Comparison of ENCODE assay signal across 8 mouse cellular contexts in the genomic region with DNA sequence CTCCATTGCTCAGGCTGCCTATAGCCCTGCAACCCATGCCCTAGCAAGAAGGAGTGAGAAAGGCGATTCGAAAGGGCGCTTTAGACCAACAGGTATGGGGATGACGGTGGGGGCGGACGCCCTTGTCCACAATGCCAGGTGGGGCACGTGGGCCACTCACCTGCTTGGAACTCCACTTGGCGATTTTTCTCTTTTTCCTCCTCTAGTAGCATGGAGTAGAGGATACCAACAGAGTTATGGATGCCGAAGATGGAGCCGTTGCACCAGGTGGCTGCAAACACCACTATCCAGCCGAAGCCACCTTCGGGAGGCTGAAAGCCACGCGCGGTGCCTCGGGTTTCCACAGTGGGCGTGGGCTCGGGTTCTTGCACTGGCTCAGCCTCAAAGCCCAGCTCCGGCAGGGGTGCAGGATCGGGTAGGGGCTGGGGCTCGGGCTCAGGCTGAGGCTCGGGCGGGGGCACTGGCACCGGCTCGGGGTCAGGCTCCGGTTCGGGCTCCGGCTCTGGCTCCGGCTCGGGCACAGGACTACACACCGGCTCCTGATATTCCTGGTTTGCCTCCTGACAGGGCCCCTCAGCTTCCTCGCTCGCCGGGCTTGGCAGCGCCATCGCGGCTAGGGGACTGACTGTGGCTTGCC. TPM values are rescaled to one million over a fixed set of nuclear protein-coding genes. Genes with fewer than 3 reads are reported as not detected.
A peak's percentile ranks its signal among the peaks of the same experiment; 100 is the strongest.
DNase-seq lines count a peak whose midpoint lies in the region; ATAC-seq and TF ChIP-seq lines count a peak whose summit lies in the region.

No protein-coding gene starts in this region.

- TF ChIP-seq POLR2A in kidney, adult 2 months (IDR thresholded peaks at IDR 0.05; ENCODE audit: low read depth, low read length), result no peak

- no peaks in the 10 kb centered on the region for H3K27me3 ChIP-seq in kidney, adult 2 months (replicated peaks; ENCODE audit: control insufficient read depth, insufficient read depth, low read length)
- peaks cover 84% of the 10 kb centered on the region for H3K27me3 ChIP-seq in forebrain, embryonic 12.5 days
- H3K27me3 ChIP-seq in midbrain, embryonic 15.5 days (replicated peaks), result peaks cover 52% of the 10 kb centered on the region

- H3K9ac ChIP-seq in forebrain, embryonic 12.5 days, result peak overlapping the region; percentile 55
- peak overlapping the region; percentile 55 for H3K9ac ChIP-seq in midbrain, embryonic 15.5 days

- no peaks in the 10 kb centered on the region for H3K36me3 ChIP-seq in kidney, adult 2 months (ENCODE audit: control insufficient read depth, insufficient read depth, low read length)
- no peaks in the 10 kb centered on the region for H3K36me3 ChIP-seq in forebrain, embryonic 12.5 days (replicated peaks)
- H3K36me3 ChIP-seq in midbrain, embryonic 15.5 days (replicated peaks), result no peaks in the 10 kb centered on the region

- peaks cover 3% of the 10 kb centered on the region; the same call in 1 of the 2 replicates for H3K4me1 ChIP-seq in kidney, adult 2 months (ENCODE audit: control insufficient read depth, insufficient read depth, low read length)
- peaks cover 15% of the 10 kb centered on the region for H3K4me1 ChIP-seq in forebrain, embryonic 12.5 days
- peaks cover 8% of the 10 kb centered on the region for H3K4me1 ChIP-seq in midbrain, embryonic 15.5 days

- peak overlapping the region; percentile 71 for H3K4me2 ChIP-seq in forebrain, embryonic 12.5 days
- peak overlapping the region; percentile 82 for H3K4me2 ChIP-seq in midbrain, embryonic 15.5 days

- 0% methylated on average over 26 of the region's 37 CpGs for WGBS in kidney, adult 2 months
- 10% methylated on average over 37 of the region's 37 CpGs for WGBS in forebrain, embryonic 12.5 days
- 32% methylated on average over 37 of the region's 37 CpGs for WGBS in midbrain, embryonic 15.5 days

- peak; percentile 17 for DNase-seq in kidney, adult 2 months
- no peak for DNase-seq in kidney, adult 9 months
- DNase-seq in ZHBTc4 (ENCODE audit: low read depth, low spot score), result peak; percentile 43
- DNase-seq in kidney, postnatal 14 days, result peak; percentile 3
- no peak for DNase-seq in urinary bladder, postnatal 36 days (ENCODE audit: low spot score in 2 of 2)
- no peak for DNase-seq in thymus, postnatal 10 days (ENCODE audit: low spot score in 2 of 2)

- peak; percentile 9 for ATAC-seq in forebrain, embryonic 12.5 days (ENCODE audit: low FRiP score)
- peak; percentile 77 for ATAC-seq in midbrain, embryonic 15.5 days (replicated peaks)

- H3K9me3 ChIP-seq in forebrain, embryonic 12.5 days, result no peaks in the 10 kb centered on the region
- H3K9me3 ChIP-seq in midbrain, embryonic 15.5 days, result no peaks in the 10 kb centered on the region

- H3K27ac ChIP-seq in kidney, adult 2 months (ENCODE audit: insufficient read depth, low read depth, low read length), result peak overlapping the region; percentile 81
- H3K27ac ChIP-seq in forebrain, embryonic 12.5 days, result peak overlapping the region; percentile 63
- H3K27ac ChIP-seq in midbrain, embryonic 15.5 days, result peak overlapping the region; percentile 77

- peak overlapping the region; percentile 95 for H3K4me3 ChIP-seq in kidney, adult 2 months (ENCODE audit: insufficient read depth, low read depth, low read length)
- peak overlapping the region; percentile 54 for H3K4me3 ChIP-seq in forebrain, embryonic 12.5 days (replicated peaks)
- H3K4me3 ChIP-seq in midbrain, embryonic 15.5 days, result peak overlapping the region; percentile 53

- TF ChIP-seq CTCF in kidney, adult 2 months (conservative IDR thresholded peaks at IDR 0.05; ENCODE audit: insufficient read depth, insufficient read length, low read depth, low read length), result no peak

RNA-seq across cellular contexts. Expression of gene Slc16a2, which starts 0.5 kb away (rescaled TPM):
- 172 and 207 TPM in 2 replicates for polyA plus RNA-seq in kidney, adult 2 months (2012; rRNA removed)
- 14.3 and 14.8 TPM in 2 replicates for polyA plus RNA-seq in forebrain, embryonic 12.5 days (2016; fragmentation: Nextera tagmentation; extraction: Ambion mirVana)
- polyA plus RNA-seq in midbrain, embryonic 15.5 days (2015; fragmentation: Nextera tagmentation; extraction: Ambion mirVana), result 29.1 and 29.7 TPM in 2 replicates

Comparison
In these comparisons a context has a peak if more than half of its experiments do, and no peak if none do; other contexts are left out.
1. DNase-seq: peak in kidney, adult 2 months (single experiment), ZHBTc4 (single experiment) and kidney, postnatal 14 days (single experiment); none in kidney, adult 9 months (single experiment), urinary bladder, postnatal 36 days (0 of 2) and thymus, postnatal 10 days (0 of 2).
2. Peak in every context shown above with its lines, with median percentiles within 50 percentile points of each other: H3K27ac ChIP-seq and H3K4me3 ChIP-seq.